Mouse (Mus musculus) myocyte (in vitro differentiated cells): ENCODE measurements around the gene Ptprh.

Source experiments
- CEBPB ChIP-seq: IDR thresholded peaks from 2 replicates; pipeline ENCODE4 v1.6.1; 2011; ENCODE audit warnings: mild to moderate bottlenecking, moderate library complexity; ENCODE audit not compliant: poor library complexity, insufficient read depth, severe bottlenecking
- E2F4 ChIP-seq: IDR thresholded peaks from one replicate; pipeline ENCODE4 v1.6.1; 2011; ENCODE audit warnings: mild to moderate bottlenecking, control low read depth, moderate library complexity; ENCODE audit not compliant: insufficient read depth
- MAX ChIP-seq: IDR thresholded peaks from one replicate; pipeline ENCODE4 v1.6.1; 2011; ENCODE audit warnings: low read depth, mild to moderate bottlenecking, control low read depth
- MYOD1 ChIP-seq, 3 experiments: IDR thresholded peaks; one replicate each; pipeline ENCODE4 v1.6.1; 2011; ENCODE audit warnings: control low read depth in 2 of 3, low read depth in 2 of 3, mild to moderate bottlenecking in 2 of 3, moderate library complexity in 1 of 3; ENCODE audit not compliant: insufficient read length in 2 of 3, control insufficient read depth in 1 of 3
- POLR2A ChIP-seq: IDR thresholded peaks from one replicate; pipeline ENCODE4 v1.6.1; 2011; ENCODE audit warnings: low read depth, mild to moderate bottlenecking, control low read depth, moderate library complexity; ENCODE audit not compliant: insufficient read length
- POLR2AphosphoS2 ChIP-seq: IDR thresholded peaks from one replicate; pipeline ENCODE4 v1.6.1; 2011; ENCODE audit warnings: low read depth, control low read depth; ENCODE audit not compliant: insufficient read length
- REST ChIP-seq: IDR thresholded peaks from one replicate; pipeline ENCODE4 v1.6.1; 2011; ENCODE audit warnings: mild to moderate bottlenecking, control low read depth, moderate library complexity; ENCODE audit not compliant: insufficient read depth, insufficient read length
- TCF12 ChIP-seq: IDR thresholded peaks from one replicate; pipeline ENCODE4 v1.6.1; 2011; ENCODE audit warnings: mild to moderate bottlenecking, control low read depth; ENCODE audit not compliant: poor library complexity, insufficient read depth, severe bottlenecking
- USF1 ChIP-seq: IDR thresholded peaks from one replicate; pipeline ENCODE4 v1.6.1; 2011; ENCODE audit warnings: low read depth, mild to moderate bottlenecking, control low read depth, moderate library complexity

GRCm38 (mm10) chr7:4619979-4620378 lies 16.1 kb upstream of the Ptprh start:
- no peak for TF ChIP-seq MAX
- no peak for TF ChIP-seq POLR2A
- no peak for TF ChIP-seq CEBPB
- no peak for TF ChIP-seq POLR2AphosphoS2
- no peak for TF ChIP-seq MYOD1 (IDR thresholded peaks at IDR 0.05; ENCODE audit: control insufficient read depth in 1 of 3, insufficient read length in 2 of 3, low read depth in 2 of 3)
- TF ChIP-seq E2F4 = no peak
- no peak for TF ChIP-seq USF1
- TF ChIP-seq TCF12 = no peak
- TF ChIP-seq REST = peak; percentile 96
